Mouse (Mus musculus) liver, embryonic 12.5 days (tissue): ENCODE measurements around the gene U2af2. TPM values are rescaled to one million over a fixed set of nuclear protein-coding genes. Genes with fewer than 3 reads are reported as not detected.

Experiments
- microRNA-seq: library from miRNA; unstranded; fragments of <30 nt; microRNA quantifications from one replicate; pipeline ENCODE4, GENCODE M21; 2017
- polyA plus RNA-seq: library from polyadenylated mRNA; unstranded; fragments of >200 nt; fragmentation: Nextera tagmentation; extraction: Ambion mirVana; gene quantifications from 2 replicates; pipeline ENCODE4 v1.2.1, GENCODE M21; 2016

The U2af2 gene
- polyA plus RNA-seq, 1 experiment from 2014 or later: 97.6 TPM

Small RNA genes within 50 kb of the gene (microRNA-seq; reads per million reads assigned to microRNA genes)
- not detected for gene Gm26217

Other genes starting within 250 kb of the U2af2 start
- gene Ube2s, start 249.6 kb upstream of the U2af2 start, polyA plus RNA-seq: 353 and 370 TPM in 2 replicates
- not detected in 2 replicates for gene Shisa7, start 217.4 kb upstream of the U2af2 start, polyA plus RNA-seq
- gene Isoc2b, start 191.9 kb upstream of the U2af2 start, polyA plus RNA-seq: 3.5 and 3.9 TPM in 2 replicates
- gene Isoc2a, start 185.0 kb upstream of the U2af2 start, polyA plus RNA-seq: 0.62 and 0.95 TPM in 2 replicates
- 0.10 TPM in 1 of 2 replicates, not detected in the other for gene Gm36210, start 155.6 kb upstream of the U2af2 start, polyA plus RNA-seq
- gene Zfp628, start 146.9 kb upstream of the U2af2 start, polyA plus RNA-seq: 2.4 and 2.7 TPM in 2 replicates
- 0.54 and 0.67 TPM in 2 replicates for gene Nat14, start 140.1 kb upstream of the U2af2 start, polyA plus RNA-seq
- 0.13 and 0.19 TPM in 2 replicates for gene Ssc5d, start 136.4 kb upstream of the U2af2 start, polyA plus RNA-seq
- not detected in 2 replicates for gene Sbk2, start 97.7 kb upstream of the U2af2 start, polyA plus RNA-seq
- not detected in 2 replicates for gene Sbk3, start 91.0 kb upstream of the U2af2 start, polyA plus RNA-seq
- gene Zfp579, start 66.0 kb upstream of the U2af2 start, polyA plus RNA-seq: 6.4 and 6.9 TPM in 2 replicates
- gene Zfp524, start 47.7 kb upstream of the U2af2 start, polyA plus RNA-seq: 11.5 and 11.7 TPM in 2 replicates
- 29.4 TPM in 2 replicates for gene Fiz1, start 47.4 kb upstream of the U2af2 start, polyA plus RNA-seq
- 0.62 and 1.0 TPM in 2 replicates for gene Gm44973, start 46.6 kb upstream of the U2af2 start, polyA plus RNA-seq
- 2.6 and 2.7 TPM in 2 replicates for gene Zfp865, start 41.8 kb upstream of the U2af2 start, polyA plus RNA-seq
- 2.2 and 2.4 TPM in 2 replicates for gene Ccdc106, start 41.6 kb upstream of the U2af2 start, polyA plus RNA-seq
- gene 4632433K11Rik, start 28.0 kb upstream of the U2af2 start, polyA plus RNA-seq: not detected in 2 replicates
- 1.1 and 1.3 TPM in 2 replicates for gene Zfp784, start 23.7 kb upstream of the U2af2 start, polyA plus RNA-seq
- 5.2 and 5.6 TPM in 2 replicates for gene Zfp580, start 10.6 kb upstream of the U2af2 start, polyA plus RNA-seq
- gene Epn1, start 18.1 kb downstream of the U2af2 start, polyA plus RNA-seq: 66.2 and 69.1 TPM in 2 replicates
- not detected in 2 replicates for gene Rfpl4, start 54.8 kb downstream of the U2af2 start, polyA plus RNA-seq
- gene Rasl2-9, start 63.8 kb downstream of the U2af2 start, polyA plus RNA-seq: 0.38 TPM in 1 of 2 replicates, not detected in the other
- 0.05 TPM in 1 of 2 replicates, not detected in the other for gene Vmn1r55, start 87.5 kb downstream of the U2af2 start, polyA plus RNA-seq
- gene Vmn1r56, start 134.6 kb downstream of the U2af2 start, polyA plus RNA-seq: not detected in 2 replicates
- gene Vmn1r57, start 156.3 kb downstream of the U2af2 start, polyA plus RNA-seq: not detected in 2 replicates